Mouse (Mus musculus): ENCODE data around the gene Slit3. TPM values are rescaled to one million over a fixed set of nuclear protein-coding genes. Genes with fewer than 3 reads are reported as not detected.
A peak's percentile ranks its signal among the peaks of the same experiment; 100 is the strongest.

Gene Slit3
- polyA plus RNA-seq, 2 experiments: 32.9 to 33.0 TPM

DNA sequence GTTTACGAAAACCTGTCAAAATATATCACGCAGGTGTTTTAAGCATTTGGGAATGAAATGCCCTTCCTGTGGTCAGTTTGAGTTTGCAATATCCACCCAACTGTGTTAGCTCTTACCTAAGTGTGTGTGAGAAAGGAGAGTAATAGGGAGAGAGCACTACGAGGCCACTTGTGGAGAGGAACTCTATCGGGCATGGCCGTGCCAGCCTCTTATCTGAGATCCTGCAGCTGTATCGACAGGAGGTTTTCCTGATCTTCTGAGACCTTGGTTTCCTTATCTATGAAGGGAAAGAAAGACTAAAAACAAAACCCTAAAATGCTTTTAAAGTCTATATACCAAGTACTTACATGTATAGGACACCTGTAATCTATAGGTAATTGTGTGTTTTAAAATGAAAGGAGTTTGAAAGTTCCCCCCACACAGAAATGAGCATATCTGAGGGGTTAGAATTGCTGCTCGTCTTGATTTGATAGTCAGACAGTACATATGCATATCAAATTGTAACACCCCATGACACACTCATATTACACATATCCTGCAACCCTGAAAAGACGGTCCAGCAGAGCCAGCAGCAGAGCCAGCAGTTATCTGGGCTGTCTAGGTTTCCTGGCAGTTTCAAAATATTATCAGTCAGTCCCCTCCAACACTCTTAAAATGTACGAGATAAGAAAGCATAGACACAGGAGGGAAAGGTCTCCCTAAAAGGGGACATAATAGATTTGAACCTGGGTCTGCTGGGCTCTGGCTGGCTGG is 360.8 kb downstream of the Slit3 start:
- Histone ChIP-seq H3K36me3 (ENCODE audit: control insufficient read depth, insufficient read depth, low read length) (no peaks in the 10 kb centered on the region), H3K9ac (ENCODE audit: low read depth, low read length, severe bottlenecking) (no peak overlapping the region), H3K4me3 (replicated peaks; ENCODE audit: low read length) (no peak overlapping the region), H3K27me3 (ENCODE audit: control insufficient read depth, insufficient read depth, low read length) (no peaks in the 10 kb centered on the region), H3K4me2 (replicated peaks; ENCODE audit: low read depth, low read length, severe bottlenecking) (no peak overlapping the region), H3K9me3 (ENCODE audit: control insufficient read depth, low read length) (no peaks in the 10 kb centered on the region), H3K27ac (replicated peaks; ENCODE audit: low read depth, low read length) (no peak overlapping the region), H3K4me1 (ENCODE audit: control insufficient read depth, insufficient read depth, low read length) (peaks cover 15% of the 10 kb centered on the region)
- no peak for ATAC-seq (ENCODE audit: low FRiP score, low read depth)
- WGBS: 87% methylated on average over 9 of the region's 9 CpGs
- TF ChIP-seq POLR2A (IDR thresholded peaks at IDR 0.05; ENCODE audit: borderline replicate concordance, extremely low read depth, insufficient read depth, insufficient read length): no peak
- DNase-seq (ENCODE audit: low spot score): no peak

DNA sequence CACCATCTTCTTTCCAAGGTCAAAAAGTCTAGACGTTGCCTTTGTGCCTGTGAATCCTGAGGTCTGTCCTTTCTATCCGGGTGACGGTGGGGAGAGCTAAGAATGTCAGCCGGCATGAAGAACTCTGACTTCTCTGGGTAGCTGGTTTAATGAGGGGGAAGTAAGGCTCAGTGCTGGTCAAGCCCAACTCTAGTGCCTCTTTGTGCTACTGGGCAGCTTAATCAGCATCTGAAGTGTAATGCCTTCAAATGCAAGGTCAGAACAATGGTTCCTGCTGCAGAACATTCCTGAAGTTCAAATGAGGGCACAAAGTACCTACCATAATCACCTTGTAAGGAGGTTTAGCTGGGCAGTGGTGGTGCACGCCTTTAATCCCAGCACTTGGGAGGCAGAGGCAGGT is 366.9 kb downstream of the Slit3 start:
- TF ChIP-seq POLR2A (IDR thresholded peaks at IDR 0.05; ENCODE audit: borderline replicate concordance, extremely low read depth, insufficient read depth, insufficient read length): no peak
- ATAC-seq (ENCODE audit: low FRiP score, low read depth) (no peak), DNase-seq (ENCODE audit: low spot score) (no peak)
- Histone ChIP-seq H3K27me3 (ENCODE audit: control insufficient read depth, insufficient read depth, low read length) (no peaks in the 10 kb centered on the region), H3K9ac (ENCODE audit: low read depth, low read length, severe bottlenecking) (no peak overlapping the region), H3K4me3 (replicated peaks; ENCODE audit: low read length) (no peak overlapping the region), H3K36me3 (ENCODE audit: control insufficient read depth, insufficient read depth, low read length) (no peaks in the 10 kb centered on the region), H3K9me3 (ENCODE audit: control insufficient read depth, low read length) (no peaks in the 10 kb centered on the region), H3K4me2 (replicated peaks; ENCODE audit: low read depth, low read length, severe bottlenecking) (no peak overlapping the region), H3K4me1 (ENCODE audit: control insufficient read depth, insufficient read depth, low read length) (peaks cover 16% of the 10 kb centered on the region), H3K27ac (replicated peaks; ENCODE audit: low read depth, low read length) (no peak overlapping the region)
- WGBS: 91% methylated on average over 5 of the region's 5 CpGs

DNA sequence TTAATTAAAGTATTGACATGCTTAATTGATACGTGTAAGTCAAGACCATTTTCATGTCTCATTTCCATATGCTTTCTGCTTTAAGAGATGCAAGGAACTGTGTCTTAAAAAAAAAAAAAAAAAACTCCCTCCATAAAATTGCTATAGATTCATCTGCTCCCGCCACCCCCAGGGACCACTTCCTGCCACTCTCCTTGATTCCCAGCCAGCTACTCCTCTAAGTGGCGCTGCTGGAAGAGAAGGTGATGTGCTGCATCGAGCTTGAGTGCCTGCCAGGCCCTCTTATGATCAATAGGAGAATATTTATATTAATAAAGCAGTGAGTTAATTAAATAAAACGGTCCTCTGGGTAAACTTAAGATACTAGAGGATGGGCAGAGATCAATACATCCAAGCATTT is 370.7 kb downstream of the Slit3 start:
- Histone ChIP-seq H3K27me3 (ENCODE audit: control insufficient read depth, insufficient read depth, low read length) (no peaks in the 10 kb centered on the region), H3K27ac (replicated peaks; ENCODE audit: low read depth, low read length) (no peak overlapping the region), H3K36me3 (ENCODE audit: control insufficient read depth, insufficient read depth, low read length) (no peaks in the 10 kb centered on the region), H3K4me2 (replicated peaks; ENCODE audit: low read depth, low read length, severe bottlenecking) (no peak overlapping the region), H3K4me3 (replicated peaks; ENCODE audit: low read length) (no peak overlapping the region), H3K4me1 (ENCODE audit: control insufficient read depth, insufficient read depth, low read length) (peaks cover 9% of the 10 kb centered on the region; the same call in 1 of the 2 replicates), H3K9me3 (ENCODE audit: control insufficient read depth, low read length) (no peaks in the 10 kb centered on the region), H3K9ac (ENCODE audit: low read depth, low read length, severe bottlenecking) (no peak overlapping the region)
- peak; percentile 56 for DNase-seq (ENCODE audit: low spot score)
- no peak for ATAC-seq (ENCODE audit: low FRiP score, low read depth)
- 33% methylated on average over 5 of the region's 5 CpGs for WGBS
- no peak for TF ChIP-seq POLR2A (IDR thresholded peaks at IDR 0.05; ENCODE audit: borderline replicate concordance, extremely low read depth, insufficient read depth, insufficient read length)

DNA sequence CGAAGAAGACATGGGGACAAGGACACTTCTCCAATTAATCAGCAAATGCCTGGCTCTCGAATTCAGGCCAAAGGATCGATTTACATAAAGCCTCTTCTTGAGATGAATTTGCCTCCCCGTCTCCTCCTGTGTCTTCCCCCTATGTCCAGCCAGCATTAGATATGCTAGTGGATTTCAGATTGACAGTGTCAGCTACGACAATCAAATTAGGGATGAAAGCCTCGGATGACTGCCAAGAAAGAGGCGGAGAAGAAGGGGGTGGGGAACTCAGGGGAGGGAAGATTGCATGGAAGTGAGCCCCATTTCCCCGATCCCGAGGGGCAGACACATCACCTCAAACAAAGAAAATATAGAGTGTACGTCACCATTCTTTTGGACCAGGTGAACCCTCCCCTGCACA is 375.9 kb downstream of the Slit3 start:
- no peak overlapping the region for H3K4me3 ChIP-seq (replicated peaks; ENCODE audit: low read length)
- WGBS: 91% methylated on average over 10 of the region's 10 CpGs
- no peak for TF ChIP-seq POLR2A (IDR thresholded peaks at IDR 0.05; ENCODE audit: borderline replicate concordance, extremely low read depth, insufficient read depth, insufficient read length)
- no peaks in the 10 kb centered on the region for H3K36me3 ChIP-seq (ENCODE audit: control insufficient read depth, insufficient read depth, low read length)
- H3K27ac ChIP-seq (replicated peaks; ENCODE audit: low read depth, low read length): no peak overlapping the region
- peaks cover under 1% of the 10 kb centered on the region; the same call in 1 of the 2 replicates for H3K4me1 ChIP-seq (ENCODE audit: control insufficient read depth, insufficient read depth, low read length)
- no peak overlapping the region for H3K9ac ChIP-seq (ENCODE audit: low read depth, low read length, severe bottlenecking)
- H3K27me3 ChIP-seq (ENCODE audit: control insufficient read depth, insufficient read depth, low read length): no peaks in the 10 kb centered on the region
- DNase-seq (ENCODE audit: low spot score): no peak
- ATAC-seq (ENCODE audit: low FRiP score, low read depth): no peak
- H3K9me3 ChIP-seq (ENCODE audit: control insufficient read depth, low read length): no peaks in the 10 kb centered on the region
- no peak overlapping the region for H3K4me2 ChIP-seq (replicated peaks; ENCODE audit: low read depth, low read length, severe bottlenecking)

DNA sequence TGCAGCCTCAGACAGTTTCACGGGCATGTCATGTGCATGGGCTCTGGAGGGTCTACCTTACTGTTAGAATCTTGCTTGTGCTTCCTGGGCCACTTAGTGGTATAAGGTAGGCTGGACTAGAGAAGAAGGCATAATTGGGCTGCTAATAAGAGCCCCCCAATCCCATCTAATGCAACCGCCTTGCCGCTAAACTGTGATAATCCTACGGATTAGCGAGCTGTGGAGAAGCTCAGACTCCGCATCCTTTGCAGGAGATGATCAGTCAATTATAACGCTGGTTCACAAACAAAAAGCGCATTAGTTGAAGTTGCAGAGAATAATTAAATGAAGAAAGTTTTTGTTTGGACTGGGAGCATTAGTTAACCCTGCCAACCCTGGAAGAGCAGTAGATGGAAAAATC is 376.9 kb downstream of the Slit3 start:
- no peak overlapping the region for H3K4me3 ChIP-seq (replicated peaks; ENCODE audit: low read length)
- no peak overlapping the region for H3K9ac ChIP-seq (ENCODE audit: low read depth, low read length, severe bottlenecking)
- no peaks in the 10 kb centered on the region for H3K27me3 ChIP-seq (ENCODE audit: control insufficient read depth, insufficient read depth, low read length)
- no peak for TF ChIP-seq POLR2A (IDR thresholded peaks at IDR 0.05; ENCODE audit: borderline replicate concordance, extremely low read depth, insufficient read depth, insufficient read length)
- H3K4me2 ChIP-seq (replicated peaks; ENCODE audit: low read depth, low read length, severe bottlenecking): no peak overlapping the region
- no peaks in the 10 kb centered on the region for H3K9me3 ChIP-seq (ENCODE audit: control insufficient read depth, low read length)
- no peaks in the 10 kb centered on the region for H3K36me3 ChIP-seq (ENCODE audit: control insufficient read depth, insufficient read depth, low read length)
- DNase-seq (ENCODE audit: low spot score): no peak
- WGBS: 83% methylated on average over 8 of the region's 8 CpGs
- no peak overlapping the region for H3K27ac ChIP-seq (replicated peaks; ENCODE audit: low read depth, low read length)
- peaks cover 4% of the 10 kb centered on the region; the same call in 1 of the 2 replicates for H3K4me1 ChIP-seq (ENCODE audit: control insufficient read depth, insufficient read depth, low read length)
- ATAC-seq (ENCODE audit: low FRiP score, low read depth): no peak

All from limb, embryonic 14.5 days (tissue).